Mouse (Mus musculus): ENCODE measurements at regions not wholly inside any gene's neighbourhood (a gene's known extent, or its start where the extent isn't known, plus 50 kb on each side); places are given as distances from the start of the nearest gene placed in this dataset.

- H3K9ac ChIP-seq: no peak overlapping the region
- H3K9me3 ChIP-seq (replicated peaks): no peaks in the 10 kb centered on the region
- no peaks in the 10 kb centered on the region for H3K36me3 ChIP-seq (ENCODE audit: poor library complexity, severe bottlenecking)
- H3K4me3 ChIP-seq: no peak overlapping the region
- H3K4me2 ChIP-seq: no peak overlapping the region
- no peak overlapping the region for H3K27ac ChIP-seq
- ATAC-seq: peak; percentile 70; the same call in 1 of the 2 replicates
- no peaks in the 10 kb centered on the region for H3K27me3 ChIP-seq
- no peaks in the 10 kb centered on the region for H3K4me1 ChIP-seq
These were observed 385.0 kb upstream of the Lrrc7 start for GRCm38 (mm10) chr3:158947063-158947462.

- Histone ChIP-seq H3K27me3 (no peaks in the 10 kb centered on the region), H3K27ac (no peak overlapping the region), H3K9me3 (replicated peaks) (no peaks in the 10 kb centered on the region), H3K9ac (no peak overlapping the region), H3K4me3 (no peak overlapping the region), H3K4me2 (no peak overlapping the region), H3K36me3 (ENCODE audit: poor library complexity, severe bottlenecking) (no peaks in the 10 kb centered on the region), H3K4me1 (no peaks in the 10 kb centered on the region)
- WGBS: 85% methylated on average over 2 of the region's 2 CpGs
- ATAC-seq: no peak
These were observed 343.1 kb upstream of the Lrrc7 start for GRCm38 (mm10) chr3:158905104-158905503.

- H3K4me3 ChIP-seq: no peak overlapping the region
- H3K4me1 ChIP-seq: no peaks in the 10 kb centered on the region
- no peaks in the 10 kb centered on the region for H3K9me3 ChIP-seq (replicated peaks)
- no peak overlapping the region for H3K4me2 ChIP-seq
- H3K27ac ChIP-seq: no peak overlapping the region
- ATAC-seq: no peak
- H3K27me3 ChIP-seq: no peaks in the 10 kb centered on the region
- H3K36me3 ChIP-seq (ENCODE audit: poor library complexity, severe bottlenecking): no peaks in the 10 kb centered on the region
- H3K9ac ChIP-seq: no peak overlapping the region
These were observed 337.4 kb upstream of the Lrrc7 start for GRCm38 (mm10) chr3:158899458-158899857.

GRCm38 (mm10) chr3:158886732-158887386 is 324.8 kb upstream of the Lrrc7 start:
- peaks cover 11% of the 10 kb centered on the region for H3K4me1 ChIP-seq
- H3K36me3 ChIP-seq (ENCODE audit: poor library complexity, severe bottlenecking): no peaks in the 10 kb centered on the region
- no peak overlapping the region for H3K4me2 ChIP-seq
- 84% methylated on average over 1 of the region's 1 CpGs for WGBS
- H3K27me3 ChIP-seq: no peaks in the 10 kb centered on the region
- peak; percentile 86 for ATAC-seq
- no peak overlapping the region for H3K9ac ChIP-seq
- no peak overlapping the region for H3K4me3 ChIP-seq
- no peaks in the 10 kb centered on the region for H3K9me3 ChIP-seq (replicated peaks)
- H3K27ac ChIP-seq: peak overlapping the region; percentile 40; the same call in 1 of the 2 replicates

- H3K4me1 ChIP-seq: peaks cover 11% of the 10 kb centered on the region
- 30% methylated on average over 3 of the region's 3 CpGs for WGBS
- H3K4me3 ChIP-seq: no peak overlapping the region
- peak overlapping the region; percentile 40; the same call in 1 of the 2 replicates for H3K27ac ChIP-seq
- no peaks in the 10 kb centered on the region for H3K27me3 ChIP-seq
- H3K9me3 ChIP-seq (replicated peaks): no peaks in the 10 kb centered on the region
- no peak overlapping the region for H3K4me2 ChIP-seq
- H3K36me3 ChIP-seq (ENCODE audit: poor library complexity, severe bottlenecking): no peaks in the 10 kb centered on the region
- H3K9ac ChIP-seq: no peak overlapping the region
- ATAC-seq: peak; percentile 90
These were observed 324.3 kb upstream of the Lrrc7 start for GRCm38 (mm10) chr3:158886301-158886711.

Measured in forebrain, embryonic 13.5 days (tissue).